Mouse (Mus musculus) embryonic facial prominence, embryonic 11.5 days (tissue): ENCODE data around the gene Tmem50a. TPM values are rescaled to one million over a fixed set of nuclear protein-coding genes. Genes with fewer than 3 reads are reported as not detected.

Source experiments
- ATAC-seq: fragments of 200-750 bp; cut with Nextera tagmentation; replicated peaks from 2 replicates; pipeline ENCODE4 v1.8.0; 2017; ENCODE audit warnings: low read depth; ENCODE audit not compliant: insufficient number of reproducible peaks, low FRiP score, low TSS enrichment
- DNase-seq: peaks from one replicate; pipeline ENCODE4 v3.0.0-alpha.2; 2015; ENCODE audit warnings: low spot score
- H3K27ac ChIP-seq: fragments of 300-500 bp; sonication (generic); replicated peaks from 2 replicates; pipeline ENCODE4 v1.5.1; 2014; ENCODE audit warnings: mild to moderate bottlenecking, low read depth, low read length, control low read depth
- H3K27me3 ChIP-seq: fragments of 300-500 bp; sonication (generic); 2 replicates; pipeline ENCODE4 v1.6.1; 2014; ENCODE audit warnings: mild to moderate bottlenecking, low read length, moderate library complexity, mixed read lengths; ENCODE audit not compliant: control insufficient read depth, insufficient read depth
- H3K36me3 ChIP-seq: fragments of 300-500 bp; sonication (generic); replicated peaks from 2 replicates; pipeline ENCODE4 v1.6.1; 2014; ENCODE audit warnings: low read depth, mild to moderate bottlenecking, low read length, moderate library complexity, mixed read lengths; ENCODE audit not compliant: control insufficient read depth, insufficient read depth
- H3K4me1 ChIP-seq: fragments of 300-500 bp; sonication (generic); 2 replicates; pipeline ENCODE4 v1.6.1; 2014; ENCODE audit warnings: low read length, mixed read lengths; ENCODE audit not compliant: control insufficient read depth, insufficient read depth
- H3K4me2 ChIP-seq: fragments of 300-500 bp; sonication (generic); 2 replicates; pipeline ENCODE4 v1.6.1; 2014; ENCODE audit warnings: low read depth, mild to moderate bottlenecking, control low read depth, low read length, moderate library complexity
- H3K4me3 ChIP-seq: fragments of 300-500 bp; sonication (generic); 2 replicates; pipeline ENCODE4 v1.5.1; 2014; ENCODE audit warnings: low read depth, low read length, control low read depth
- H3K9ac ChIP-seq: fragments of 300-500 bp; sonication (generic); replicated peaks from 2 replicates; pipeline ENCODE4 v1.6.1; 2014; ENCODE audit warnings: mild to moderate bottlenecking, control low read depth, low read length
- H3K9me3 ChIP-seq: fragments of 300-500 bp; sonication (generic); replicated peaks from 2 replicates; pipeline ENCODE4 v1.6.1; 2016; ENCODE audit warnings: mild to moderate bottlenecking, low read length, inconsistent platforms, mixed read lengths; ENCODE audit not compliant: control insufficient read depth
- WGBS: fragments of 180-500 bp; shearing (Covaris S2); extraction: QIAGEN DNeasy Blood & Tissue Kit; methylation state at CpG from one replicate; pipeline ENCODE4 v1.1.7; 2014; 5-methylcytosine and 5-hydroxymethylcytosine counted together
- polyA plus RNA-seq: library from polyadenylated mRNA; unstranded; fragments of >200 nt; fragmentation: Nextera tagmentation; extraction: Ambion mirVana; gene quantifications from 2 replicates; pipeline ENCODE4 v1.2.1, GENCODE M21; 2014

Tmem50a gene
- polyA plus RNA-seq, 1 experiment from 2014 or later, result 148 TPM

DNA sequence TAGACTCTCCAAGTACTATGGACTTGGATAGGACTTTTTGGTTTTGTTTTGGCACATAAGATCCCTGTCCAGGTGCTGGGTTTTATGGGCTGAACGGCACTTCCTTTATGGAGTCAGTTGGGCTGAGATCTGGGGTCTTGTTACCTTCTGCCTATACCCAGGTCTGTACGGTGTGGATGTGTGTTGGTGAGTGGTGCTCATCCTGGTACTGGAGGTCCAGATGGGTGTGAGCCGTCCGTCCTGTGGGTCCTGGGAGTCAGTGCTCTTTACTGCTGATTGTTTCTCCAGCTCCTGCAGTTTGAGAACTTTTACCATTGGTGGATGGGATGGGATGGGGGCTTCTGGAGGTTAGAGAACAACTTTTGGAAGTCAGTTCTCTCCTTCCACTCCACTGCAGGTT is 6.9 kb upstream of the Tmem50a start:
- H3K9me3 ChIP-seq, result no peaks in the 10 kb centered on the region

DNA sequence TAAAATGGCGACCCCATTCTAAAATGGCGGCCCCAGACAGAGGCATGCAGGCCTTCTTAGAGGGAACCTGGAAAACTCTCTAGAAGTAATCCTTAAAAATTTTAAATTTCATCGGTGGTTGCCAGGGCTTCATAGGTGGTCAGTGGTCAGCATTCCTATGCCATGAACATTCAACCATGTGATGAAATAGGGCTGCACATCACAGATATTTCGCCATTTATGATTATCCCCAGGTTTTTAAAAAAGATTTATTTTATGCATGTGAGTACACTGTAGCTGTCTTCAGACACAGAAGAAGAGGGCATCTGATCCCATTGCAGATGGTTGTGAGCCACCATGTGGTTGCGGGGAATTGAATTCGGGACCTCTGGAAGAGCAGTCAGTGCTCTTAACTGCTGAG is 5.8 kb upstream of the Tmem50a start:
- Histone ChIP-seq H3K4me3 (no peak overlapping the region), H3K36me3 (no peaks in the 10 kb centered on the region; the same call in 1 of the 2 replicates), H3K27ac (no peak overlapping the region), H3K4me2 (no peak overlapping the region), H3K9ac (no peak overlapping the region), H3K4me1 (no peaks in the 10 kb centered on the region; the same call in 1 of the 2 replicates), H3K27me3 (no peaks in the 10 kb centered on the region), H3K9me3 (no peaks in the 10 kb centered on the region)
- DNase-seq (no peak), ATAC-seq (no peak)
- WGBS, result 95% methylated on average over 6 of the region's 6 CpGs

More for the DNA sequence above, 6.9 kb upstream of the Tmem50a start:
- Histone ChIP-seq H3K27me3 (no peaks in the 10 kb centered on the region), H3K27ac (no peak overlapping the region), H3K4me3 (no peak overlapping the region), H3K9ac (no peak overlapping the region), H3K4me2 (no peak overlapping the region), H3K4me1 (no peaks in the 10 kb centered on the region; the same call in 1 of the 2 replicates), H3K36me3 (peaks cover 3% of the 10 kb centered on the region)
- 91% methylated on average over 4 of the region's 4 CpGs for WGBS
- DNase-seq (no peak), ATAC-seq (no peak)

GRCm38 (mm10) chr4:134919733-134920540 is 5.1 kb upstream of the Tmem50a start:
- Histone ChIP-seq H3K36me3 (no peaks in the 10 kb centered on the region), H3K4me3 (no peak overlapping the region), H3K27ac (no peak overlapping the region), H3K9me3 (no peaks in the 10 kb centered on the region), H3K4me2 (no peak overlapping the region), H3K27me3 (no peaks in the 10 kb centered on the region), H3K4me1 (no peaks in the 10 kb centered on the region), H3K9ac (no peak overlapping the region)
- ATAC-seq, result no peak
- no peak for DNase-seq
- 43% methylated on average over 12 of the region's 12 CpGs for WGBS

DNA sequence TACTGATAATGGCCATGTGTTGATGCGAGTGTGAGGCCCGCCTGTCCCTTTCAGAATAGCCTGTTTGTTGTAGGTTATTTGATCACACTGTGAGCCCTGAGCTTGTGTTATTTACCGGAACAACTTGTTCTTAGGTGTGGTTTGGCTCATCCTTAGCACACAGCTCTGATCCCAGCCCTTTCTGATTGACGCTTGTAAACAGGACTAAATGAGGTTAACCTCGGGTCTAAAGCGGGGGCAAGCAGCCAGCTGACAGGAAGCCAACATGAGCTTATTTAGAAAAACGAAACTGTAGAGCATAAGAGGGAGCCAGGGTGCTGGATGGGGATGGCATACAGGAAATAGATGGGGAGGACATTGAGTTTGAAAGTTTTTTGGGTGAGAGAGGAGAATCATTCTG is 3.6 kb upstream of the Tmem50a start:
- WGBS, result 66% methylated on average over 7 of the region's 7 CpGs
- no peaks in the 10 kb centered on the region for H3K36me3 ChIP-seq
- no peaks in the 10 kb centered on the region for H3K27me3 ChIP-seq
- H3K4me1 ChIP-seq, result no peaks in the 10 kb centered on the region
- ATAC-seq (no peak), DNase-seq (no peak)
- no peak overlapping the region for H3K4me2 ChIP-seq
- H3K4me3 ChIP-seq, result no peak overlapping the region
- H3K27ac ChIP-seq, result no peak overlapping the region
- no peak overlapping the region for H3K9ac ChIP-seq
- H3K9me3 ChIP-seq, result no peaks in the 10 kb centered on the region

DNA sequence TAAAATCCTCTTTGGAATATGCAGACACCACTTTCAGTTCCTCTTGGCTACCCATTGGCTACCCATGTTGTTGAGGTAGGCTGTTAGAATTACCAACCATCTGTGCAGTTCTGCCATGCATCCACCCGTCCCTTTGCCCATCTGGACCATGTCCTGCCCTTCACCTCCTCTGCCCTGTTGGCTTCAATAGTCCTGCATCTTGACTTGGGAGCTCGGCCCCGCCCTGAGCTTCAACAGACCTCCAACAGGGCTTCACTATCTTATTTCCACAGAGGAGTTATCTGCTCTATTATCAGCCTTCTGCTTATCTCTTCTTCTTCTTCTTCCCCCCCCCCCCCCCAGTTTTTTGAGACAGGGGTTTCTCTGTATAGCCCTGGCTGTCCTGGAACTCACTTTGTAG is 2.4 kb upstream of the Tmem50a start:
- Histone ChIP-seq H3K4me3 (no peak overlapping the region), H3K9me3 (no peaks in the 10 kb centered on the region), H3K36me3 (no peaks in the 10 kb centered on the region), H3K27ac (no peak overlapping the region), H3K4me1 (no peaks in the 10 kb centered on the region), H3K9ac (no peak overlapping the region), H3K27me3 (no peaks in the 10 kb centered on the region), H3K4me2 (no peak overlapping the region)
- 80% methylated on average over 3 of the region's 3 CpGs for WGBS
- DNase-seq (no peak), ATAC-seq (no peak)

DNA sequence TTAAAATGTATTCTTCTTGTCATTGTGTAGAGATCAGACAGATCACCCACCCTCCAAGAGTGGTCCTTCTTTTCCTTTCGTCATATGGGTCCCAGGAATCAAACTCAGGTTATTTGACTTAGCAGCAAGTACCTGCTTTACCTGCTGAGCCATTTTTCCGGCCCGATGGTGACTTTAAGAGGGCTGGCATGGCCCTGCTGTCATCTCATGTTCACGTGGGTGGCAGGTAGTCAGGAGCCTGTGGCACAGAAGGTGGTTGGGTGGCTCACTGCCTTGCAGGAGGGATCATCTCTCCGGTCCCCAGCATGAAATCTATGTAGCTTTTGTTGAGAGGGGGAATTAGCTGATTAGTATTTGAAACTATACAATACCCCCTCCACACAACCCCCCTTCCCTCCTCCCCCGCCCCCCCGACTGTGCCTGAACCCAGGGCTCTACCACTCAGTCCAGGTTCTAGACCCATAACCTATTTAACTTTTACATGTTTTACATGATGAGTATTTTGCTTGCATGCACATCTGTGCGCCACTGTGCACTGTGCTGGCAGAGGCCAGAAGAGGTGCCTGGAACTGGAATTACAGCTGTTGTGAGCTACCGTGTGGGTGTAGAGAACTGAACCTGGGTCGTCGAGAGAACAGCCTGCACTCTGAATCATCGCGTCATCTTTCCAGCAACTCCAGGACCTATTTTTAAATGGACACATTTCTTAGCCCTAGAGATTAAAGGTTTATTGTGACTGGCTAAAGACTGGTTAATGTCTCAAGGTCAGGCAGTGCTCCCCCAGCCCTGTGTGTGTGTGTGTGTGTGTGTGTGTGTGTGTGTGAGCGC is 613 bp upstream of the Tmem50a start:
- ATAC-seq (peak; percentile 23; the same call in 1 of the 2 replicates), DNase-seq (no peak)
- peak overlapping the region; percentile 64 for H3K4me2 ChIP-seq
- H3K4me3 ChIP-seq, result peak overlapping the region; percentile 88
- H3K9ac ChIP-seq, result peak overlapping the region; percentile 86
- no peaks in the 10 kb centered on the region for H3K4me1 ChIP-seq
- WGBS, result 61% methylated on average over 14 of the region's 14 CpGs
- no peaks in the 10 kb centered on the region for H3K9me3 ChIP-seq
- no peak overlapping the region for H3K27ac ChIP-seq
- peaks cover 3% of the 10 kb centered on the region for H3K36me3 ChIP-seq
- no peaks in the 10 kb centered on the region for H3K27me3 ChIP-seq

GRCm38 (mm10) chr4:134914122-134914863 is 531 bp downstream of the Tmem50a start:
- Histone ChIP-seq H3K9me3 (no peaks in the 10 kb centered on the region), H3K27me3 (no peaks in the 10 kb centered on the region), H3K4me1 (no peaks in the 10 kb centered on the region), H3K36me3 (peaks cover 3% of the 10 kb centered on the region), H3K4me3 (peak overlapping the region; percentile 88), H3K27ac (peak overlapping the region; percentile 87), H3K4me2 (peak overlapping the region; percentile 64), H3K9ac (peak overlapping the region; percentile 86)
- DNase-seq (no peak), ATAC-seq (no peak)
- WGBS, result 1% methylated on average over 41 of the region's 43 CpGs
